Mouse (Mus musculus): ENCODE measurements around the gene Gm17482.
"Not testable (repeated sequence)": the region's sequence is repeated elsewhere in the genome, so short reads cannot be mapped to it uniquely, and the experiment has no call there.

Gene Gm17482

DNA sequence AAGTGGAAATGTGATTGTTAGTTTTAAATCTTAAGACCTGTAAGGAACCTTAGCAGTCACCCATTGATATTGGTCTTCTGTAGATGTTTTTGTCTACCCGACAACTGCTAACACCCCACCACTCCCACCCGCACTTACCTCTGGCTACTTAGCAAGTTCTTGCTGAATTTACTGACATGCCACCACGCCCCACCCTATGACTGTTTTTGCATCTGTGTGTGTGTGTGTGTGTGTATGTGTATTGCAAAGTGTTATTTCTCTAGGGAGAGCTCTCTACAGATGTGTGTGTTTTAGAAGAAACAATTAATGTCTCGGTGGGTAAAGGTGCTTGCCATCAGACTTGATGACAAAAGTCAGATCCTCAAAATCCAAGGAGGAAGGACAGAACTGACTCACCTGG, at the start of gene Gm17482:
Gene Gm17482 (plus strand): TSS at position 301 of the 400 bp plus-strand sequence.
- in situ Hi-C loops (cut with MboI; ENCODE audit: unreplicated experiment in 2 of 2), result loop anchor here in 1 of 2 experiments (5.0 to 10.0 kb wide), 2 partner anchors 310 to 538 kb away; partner anchors contain the start of gene Tmem40

DNA sequence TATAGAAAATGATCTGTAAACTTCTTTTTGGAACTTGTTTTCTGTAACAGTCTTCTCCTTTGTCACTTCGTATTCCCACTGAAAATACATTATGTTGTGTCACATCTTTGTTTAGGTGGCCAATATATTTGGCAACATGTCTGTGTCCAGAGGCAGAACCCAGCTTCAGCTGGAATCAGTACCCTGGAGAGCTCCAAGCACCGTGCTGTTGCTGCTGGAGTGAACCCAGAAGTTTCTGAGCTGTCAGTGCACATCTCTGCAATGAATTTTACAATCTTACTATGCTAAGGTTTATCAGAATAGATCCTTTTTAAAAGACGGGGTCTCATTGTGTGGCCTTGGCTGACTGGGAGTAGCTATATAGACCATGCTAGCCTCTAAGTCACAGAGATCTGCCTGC, 48.3 kb upstream of the Gm17482 start:
- in situ Hi-C loops (cut with MboI; ENCODE audit: unreplicated experiment in 2 of 2), result no loop called here

DNA sequence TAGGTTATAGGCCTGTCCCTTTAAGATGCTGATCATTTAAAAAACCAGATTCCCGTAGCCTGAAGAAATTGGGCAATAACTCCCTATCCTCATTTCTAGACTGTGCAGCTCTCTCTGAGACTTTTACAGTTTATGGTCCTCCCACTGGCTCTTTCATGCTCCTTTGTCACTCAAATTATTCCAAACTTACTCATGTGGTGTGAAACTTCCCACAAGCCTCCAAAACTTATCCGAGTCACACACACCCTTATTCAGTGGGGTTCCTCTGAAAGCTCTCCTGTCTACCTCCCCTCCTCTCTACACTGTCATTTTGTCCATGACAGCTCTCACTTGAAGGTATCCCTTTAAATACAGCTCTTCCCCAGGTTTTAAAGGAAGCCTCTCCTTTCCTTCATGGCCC, 46.0 kb upstream of the Gm17482 start:
- in situ Hi-C loops (cut with MboI; ENCODE audit: unreplicated experiment in 2 of 2), result no loop called here

DNA sequence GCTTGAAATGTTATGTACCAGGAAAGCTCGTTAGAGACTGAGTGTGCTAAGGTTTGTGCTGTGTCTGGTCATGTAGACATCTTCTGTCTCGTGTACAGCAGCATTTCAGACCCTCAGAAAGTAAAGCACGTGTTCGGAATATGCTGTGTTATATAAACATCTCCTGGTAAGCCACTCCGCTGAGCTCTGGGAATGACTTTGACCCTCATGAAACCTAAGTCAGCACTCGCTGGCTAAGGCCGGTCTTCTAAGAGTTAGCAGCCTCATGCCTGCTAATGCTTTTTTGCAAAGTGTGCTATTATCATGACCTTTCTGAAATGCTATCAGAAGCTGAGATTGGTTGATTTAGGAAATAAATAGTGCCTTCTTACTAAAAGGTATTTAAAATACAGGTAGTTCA, 36.0 kb upstream of the Gm17482 start:
- in situ Hi-C loops (cut with MboI; ENCODE audit: unreplicated experiment in 2 of 2), result no loop called here

DNA sequence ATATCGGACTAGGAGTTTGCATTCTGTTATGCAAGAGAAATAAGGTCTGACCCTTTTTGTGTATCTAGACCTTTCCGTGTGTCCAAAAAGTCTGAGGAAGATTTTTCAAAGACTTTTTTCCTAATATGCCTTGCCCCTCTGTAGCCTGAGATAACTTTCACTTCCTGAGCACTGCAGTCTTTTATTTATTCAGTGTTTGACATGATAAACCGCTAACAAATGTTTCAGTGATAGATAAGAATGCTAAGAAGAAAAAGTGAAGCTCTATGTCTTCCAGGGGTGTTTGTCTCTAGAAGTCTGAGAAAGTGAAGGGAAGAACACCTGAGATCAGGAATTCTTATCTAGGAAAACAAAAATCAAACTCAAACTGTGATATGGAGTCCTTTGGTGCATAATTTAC, 26.4 kb upstream of the Gm17482 start:
- in situ Hi-C loops (cut with MboI; ENCODE audit: unreplicated experiment in 2 of 2), result loop anchor here in 1 of 2 experiments (25.0 kb wide), 1 partner anchor 562 kb away; the partner anchor contains the start of genes Cand2 and Tmem40

DNA sequence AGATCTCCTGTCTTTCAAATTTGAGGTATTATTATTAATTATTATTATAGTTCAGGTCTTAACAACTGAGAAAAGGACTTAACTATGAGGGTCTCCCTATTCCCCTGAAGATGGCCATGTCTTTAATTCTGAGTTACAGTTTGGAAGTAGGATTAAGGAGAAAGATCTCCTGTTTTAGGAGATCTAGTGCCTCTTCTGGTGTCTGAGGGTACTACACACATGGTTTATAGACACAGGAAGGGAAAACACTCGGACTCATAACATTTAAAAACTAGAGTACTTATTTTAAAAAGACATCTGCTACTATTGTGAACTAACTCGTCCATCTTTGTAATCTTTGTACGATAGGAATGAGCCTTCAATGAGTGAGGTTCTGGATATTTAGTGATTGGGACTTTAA, 24.1 kb upstream of the Gm17482 start:
- in situ Hi-C loops (cut with MboI; ENCODE audit: unreplicated experiment in 2 of 2), result loop anchor here in 1 of 2 experiments (25.0 kb wide), 1 partner anchor 559 kb away; the partner anchor contains the start of genes Cand2 and Tmem40

DNA sequence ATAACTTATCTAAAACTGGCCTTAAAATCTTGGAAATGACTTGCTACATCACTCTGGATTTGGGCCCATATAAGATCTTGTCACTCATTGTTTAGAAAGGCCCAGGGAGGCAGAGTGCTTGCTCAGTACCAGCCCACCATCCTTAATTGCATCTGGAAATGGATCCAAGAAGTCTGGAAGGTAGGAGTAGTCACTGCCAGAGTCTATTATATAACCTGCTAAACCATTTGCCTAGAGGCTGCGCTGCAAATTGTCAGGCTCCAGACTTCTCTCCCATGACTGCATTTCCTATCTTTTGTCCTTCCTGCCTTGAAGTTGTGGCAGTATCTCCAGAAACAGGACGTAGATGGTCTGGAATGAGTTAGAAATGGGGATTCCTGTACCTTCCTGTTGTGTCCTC, 17.0 kb upstream of the Gm17482 start:
- in situ Hi-C loops (cut with MboI; ENCODE audit: unreplicated experiment in 2 of 2), result loop anchor here in 1 of 2 experiments (25.0 kb wide), 1 partner anchor 552 kb away; the partner anchor contains the start of genes Cand2 and Tmem40

DNA sequence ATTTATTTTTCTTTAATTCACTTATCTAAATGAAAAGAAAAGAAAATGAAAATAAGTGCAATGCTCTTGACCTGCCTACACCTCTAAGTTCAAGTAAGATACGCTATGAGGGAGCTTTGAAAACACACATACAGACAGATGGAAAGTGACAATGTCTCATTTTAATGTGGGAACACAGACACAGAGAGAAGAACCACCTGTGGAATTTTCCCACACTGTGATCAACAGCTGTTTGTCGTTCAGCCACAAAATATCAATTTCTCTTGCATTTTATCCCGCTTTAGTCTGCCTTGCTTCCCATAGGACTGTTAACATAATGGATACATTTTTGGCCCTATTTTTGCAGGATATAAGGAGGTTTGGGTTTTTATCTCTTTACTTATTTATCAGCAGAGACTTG, 16.3 kb upstream of the Gm17482 start:
- in situ Hi-C loops (cut with MboI; ENCODE audit: unreplicated experiment in 2 of 2), result loop anchor here in 1 of 2 experiments (25.0 kb wide), 1 partner anchor 551 kb away; the partner anchor contains the start of genes Cand2 and Tmem40

DNA sequence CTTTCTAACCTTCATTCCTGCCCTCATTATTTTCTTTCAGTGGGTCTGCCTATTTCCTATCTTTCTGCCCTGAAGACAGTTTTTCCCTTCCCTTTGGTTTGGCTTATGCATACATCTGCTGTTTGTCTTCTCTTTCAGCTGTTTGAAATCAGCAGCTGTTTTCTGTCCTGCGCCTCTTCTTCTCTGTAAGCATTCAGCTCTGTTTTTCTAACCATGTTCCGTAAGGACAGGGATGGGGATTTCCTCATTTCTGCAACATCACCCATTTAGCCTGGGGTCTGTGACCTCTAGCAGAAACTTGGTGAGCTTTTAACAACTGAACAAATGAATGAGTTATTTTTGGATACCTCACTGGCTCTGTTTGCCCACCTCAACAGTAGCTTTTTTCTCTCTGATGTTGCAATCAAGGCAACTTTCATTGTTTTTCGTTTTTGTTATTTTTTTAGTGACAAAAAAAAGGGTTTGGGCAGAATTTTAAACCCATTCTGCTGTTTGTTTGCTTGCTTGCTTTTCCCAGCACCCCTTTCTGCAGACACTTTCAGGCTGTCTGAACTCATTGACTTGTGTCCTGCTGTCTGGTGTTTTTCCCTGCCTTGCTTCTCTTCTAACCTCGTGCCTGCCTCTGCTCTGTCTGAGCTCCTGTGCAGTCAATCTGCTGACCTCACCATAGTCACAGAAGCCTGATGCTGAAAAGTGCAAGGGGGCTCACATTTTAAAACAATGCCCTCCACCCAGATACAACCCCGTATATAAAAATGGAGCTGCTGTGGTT, 14.8 kb upstream of the Gm17482 start:
- in situ Hi-C loops (cut with MboI; ENCODE audit: unreplicated experiment in 2 of 2), result loop anchor here in 1 of 2 experiments (25.0 kb wide), 1 partner anchor 550 kb away; the partner anchor contains the start of genes Cand2 and Tmem40

DNA sequence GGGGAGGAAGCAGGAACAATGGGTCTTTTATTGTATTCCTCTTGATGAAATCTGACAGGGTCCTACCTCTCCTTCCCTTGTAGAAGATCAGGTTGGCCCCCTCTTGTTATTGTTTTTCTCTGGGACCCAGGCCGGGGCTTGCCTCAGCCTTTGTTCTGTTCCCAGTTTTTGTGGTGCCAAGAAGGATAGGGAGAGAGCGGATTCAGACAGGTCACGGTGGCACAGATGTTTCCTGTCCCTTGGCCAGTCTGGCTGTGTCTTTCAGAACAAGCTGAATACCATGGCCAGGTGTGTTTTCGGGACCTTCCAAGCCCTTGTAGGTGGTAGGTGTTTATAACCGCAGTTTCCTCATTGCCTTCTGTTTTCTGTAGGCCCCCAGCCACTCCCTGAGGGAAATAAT, 14.0 kb upstream of the Gm17482 start:
- in situ Hi-C loops (cut with MboI; ENCODE audit: unreplicated experiment in 2 of 2), result loop anchor here in 1 of 2 experiments (25.0 kb wide), 1 partner anchor 549 kb away; the partner anchor contains the start of genes Cand2 and Tmem40

DNA sequence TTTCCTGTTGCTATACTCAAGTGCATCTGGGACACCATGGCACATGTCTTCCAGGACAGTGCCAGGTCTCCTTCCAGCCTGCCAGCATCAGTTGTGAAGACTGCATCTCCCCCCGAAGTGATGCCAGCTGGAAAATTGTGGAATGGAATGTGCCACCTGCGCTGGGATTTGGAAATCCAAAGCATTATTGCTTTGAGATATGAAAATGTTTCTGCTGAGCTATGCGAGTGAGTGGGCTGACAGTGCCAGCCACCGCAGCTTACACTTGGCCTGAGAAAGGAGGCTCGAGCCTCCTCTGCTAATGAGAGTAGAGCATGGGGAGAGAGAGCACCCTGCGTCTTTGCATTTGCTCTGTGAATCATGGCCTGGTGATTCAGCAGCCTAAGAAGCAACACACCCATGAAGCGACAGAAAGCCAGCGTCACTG, 5.9 kb upstream of the Gm17482 start:
- in situ Hi-C loops (cut with MboI; ENCODE audit: unreplicated experiment in 2 of 2), result loop anchor here (10.0 to 25.0 kb wide), 2 partner anchors 541 to 544 kb away; partner anchors contain the start of genes Tmem40 (in 2 of the 2) and Cand2 (in 1 of the 2)

DNA sequence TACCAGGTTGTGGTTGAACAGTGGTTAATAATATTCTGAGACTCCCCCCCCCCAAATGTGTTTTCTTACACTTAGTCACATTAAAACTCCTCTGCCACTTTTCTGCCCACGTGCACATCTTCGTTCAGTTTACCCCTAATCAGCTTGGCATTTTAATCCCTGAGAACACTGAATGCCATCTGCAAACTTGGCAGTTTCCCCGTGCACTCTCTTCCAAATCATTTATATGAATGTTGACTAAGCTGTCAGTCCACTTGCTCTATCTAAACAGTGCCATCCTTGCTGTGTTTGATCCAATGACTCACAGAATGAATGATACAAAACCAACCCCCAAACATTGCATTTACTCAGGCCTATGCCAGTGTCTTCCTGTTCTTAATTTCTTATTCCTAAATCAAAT, 1.6 kb upstream of the Gm17482 start:
- in situ Hi-C loops (cut with MboI; ENCODE audit: unreplicated experiment in 2 of 2), result loop anchor here in 1 of 2 experiments (5.0 to 10.0 kb wide), 2 partner anchors 312 to 539 kb away; partner anchors contain the start of gene Tmem40

DNA sequence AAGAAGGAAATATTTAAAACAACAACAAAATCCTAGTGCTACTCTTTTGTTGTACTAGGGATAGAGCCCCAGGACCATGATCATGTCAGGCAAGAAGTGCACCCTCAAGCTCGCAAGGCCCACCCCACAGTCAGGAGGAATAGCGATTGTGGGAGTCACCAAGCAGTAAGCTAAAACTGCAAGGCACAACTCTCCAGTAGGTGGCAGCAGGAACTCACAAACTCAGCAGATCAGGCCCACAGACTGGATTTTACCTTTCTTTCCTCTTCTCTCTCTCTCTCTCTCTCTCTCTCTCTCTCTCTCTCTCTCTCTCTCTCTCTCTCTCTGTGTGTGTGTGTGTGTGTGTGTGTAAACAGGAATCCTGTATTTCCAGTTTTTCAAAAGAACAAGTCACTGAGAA, 386 bp downstream of the Gm17482 start:
- in situ Hi-C loops (cut with MboI; ENCODE audit: unreplicated experiment in 2 of 2), result loop anchor here in 1 of 2 experiments (5.0 to 10.0 kb wide), 2 partner anchors 310 to 537 kb away; partner anchors contain the start of gene Tmem40

DNA sequence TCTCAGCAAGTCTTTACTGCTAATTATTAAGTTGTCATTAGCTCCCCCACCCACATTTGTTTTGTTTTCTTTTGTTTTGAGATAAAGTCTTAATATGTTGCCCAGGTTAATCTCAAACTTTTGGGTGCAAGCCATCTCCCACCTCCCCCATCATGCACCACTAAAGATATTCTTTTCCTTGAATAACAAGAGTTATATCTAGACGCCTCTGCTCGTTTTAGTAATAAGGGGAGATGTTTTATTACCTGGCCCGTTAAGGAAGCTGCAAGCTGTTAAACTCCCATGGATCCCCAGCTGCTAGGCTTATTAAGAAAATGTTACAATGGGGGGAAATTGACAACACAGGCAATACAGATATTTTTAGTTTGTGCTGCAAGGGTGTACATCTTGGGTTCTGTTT, 3.4 kb downstream of the Gm17482 start:
- in situ Hi-C loops (cut with MboI; ENCODE audit: unreplicated experiment in 2 of 2), result loop anchor here in 1 of 2 experiments (5.0 kb wide), 1 partner anchor 307 kb away; no protein-coding TSS in a partner anchor

DNA sequence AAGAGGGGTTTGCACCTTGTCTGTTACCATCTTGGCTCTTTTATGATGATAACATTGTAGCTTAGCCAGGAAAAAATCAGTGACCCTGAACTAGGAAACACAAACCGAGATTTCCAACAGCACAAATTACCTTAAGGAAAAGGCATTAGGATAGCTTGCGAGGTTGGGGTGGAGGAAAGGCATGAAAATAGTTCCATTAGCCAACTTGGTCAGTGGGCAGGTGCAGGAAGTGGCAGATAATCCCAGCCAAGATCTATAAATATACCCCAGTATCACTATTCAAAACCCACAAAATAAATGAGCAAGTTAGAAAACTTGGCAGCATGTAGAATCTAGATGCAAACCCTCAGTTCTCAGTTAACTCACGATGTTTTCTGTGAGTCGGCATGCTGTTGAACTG, 4.7 kb downstream of the Gm17482 start:
- in situ Hi-C loops (cut with MboI; ENCODE audit: unreplicated experiment in 2 of 2), result loop anchor here in 1 of 2 experiments (5.0 kb wide), 1 partner anchor 305 kb away; no protein-coding TSS in a partner anchor

DNA sequence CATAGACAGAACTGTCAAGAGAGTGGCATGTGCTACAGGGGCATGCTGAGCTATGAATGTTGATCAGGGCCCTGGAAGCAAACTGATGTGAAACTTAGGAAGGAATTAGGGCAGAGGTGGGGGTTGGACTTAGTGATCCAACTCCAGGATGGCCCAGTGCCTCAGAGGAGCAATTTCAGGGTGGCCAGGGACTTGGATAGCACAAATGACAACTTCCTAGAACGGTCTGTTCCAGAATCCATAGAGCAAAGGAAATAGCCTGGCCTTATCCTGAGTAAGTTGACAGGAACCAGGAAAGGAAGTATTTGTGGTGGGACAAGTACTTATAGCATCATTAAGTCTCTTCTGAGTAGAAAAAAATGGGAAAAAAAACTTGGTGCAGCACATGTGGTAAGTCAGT, 5.4 kb downstream of the Gm17482 start:
- in situ Hi-C loops (cut with MboI; ENCODE audit: unreplicated experiment in 2 of 2), result loop anchor here in 1 of 2 experiments (5.0 kb wide), 1 partner anchor 305 kb away; no protein-coding TSS in a partner anchor

DNA sequence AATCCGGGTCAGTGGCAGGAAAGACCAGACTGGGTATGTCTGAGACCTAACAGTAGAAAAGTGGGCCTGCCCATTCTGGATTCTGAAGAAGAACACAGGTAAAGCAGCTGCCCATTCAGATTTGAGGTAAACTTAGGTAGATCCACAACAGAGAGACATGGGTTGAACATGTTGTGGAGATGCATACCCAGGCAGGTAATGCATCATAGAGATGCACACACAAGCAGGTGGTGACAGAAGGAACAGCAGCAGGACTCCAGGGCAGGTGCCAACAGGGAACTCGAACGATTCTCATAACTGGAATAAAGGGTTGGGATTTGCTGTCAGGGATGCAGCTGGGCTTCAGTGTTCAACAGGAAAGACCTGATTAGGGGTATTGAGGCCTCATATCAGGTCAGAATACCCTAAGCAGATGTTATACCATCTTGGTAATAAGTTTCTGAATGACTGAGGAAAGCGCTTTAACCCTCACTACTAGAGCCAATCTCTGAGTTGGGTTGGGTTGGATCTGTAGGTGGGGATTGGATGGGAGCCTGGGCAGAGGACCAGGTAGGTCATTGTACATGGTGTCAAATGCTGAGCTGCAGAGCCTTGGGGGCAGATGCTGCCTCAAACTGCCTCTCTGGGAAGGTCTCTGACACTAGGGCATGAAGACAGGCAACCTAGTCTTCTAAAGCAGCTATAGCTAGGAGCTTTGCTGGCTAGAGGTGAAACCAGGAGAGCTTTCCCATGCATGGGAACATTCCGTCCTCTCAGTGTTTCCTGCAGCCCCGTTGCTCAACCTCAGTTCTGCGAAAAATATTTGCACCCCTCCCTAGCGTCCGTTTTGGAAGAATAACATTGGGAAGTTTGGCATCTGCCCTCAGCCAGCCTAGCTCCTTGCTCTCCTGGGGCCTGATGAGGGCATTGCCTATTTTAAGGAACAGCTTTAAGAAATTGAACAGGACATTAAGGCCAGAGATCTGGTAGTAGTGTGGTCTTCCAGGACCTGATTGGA, 11.2 kb downstream of the Gm17482 start:
- in situ Hi-C loops (cut with MboI; ENCODE audit: unreplicated experiment in 2 of 2), result no loop called here

DNA sequence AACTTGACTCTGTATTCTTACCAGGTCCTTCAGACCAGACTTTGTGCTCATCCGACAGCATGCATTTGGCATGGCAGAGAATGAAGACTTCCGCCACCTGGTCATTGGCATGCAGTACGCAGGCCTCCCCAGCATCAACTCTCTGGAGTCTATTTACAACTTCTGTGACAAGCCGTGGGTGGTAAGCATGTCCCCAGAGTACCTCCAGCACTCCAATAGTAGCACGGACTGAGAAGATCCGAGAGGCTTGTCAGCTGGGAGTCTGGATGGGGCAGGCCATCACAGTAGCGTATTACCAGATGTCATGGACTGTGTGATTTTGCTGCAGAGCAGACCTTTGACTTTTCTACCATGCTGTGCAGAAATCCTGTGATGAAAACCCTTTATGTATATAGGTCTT, 12.2 kb downstream of the Gm17482 start:
- in situ Hi-C loops (cut with MboI; ENCODE audit: unreplicated experiment in 2 of 2), result no loop called here

DNA sequence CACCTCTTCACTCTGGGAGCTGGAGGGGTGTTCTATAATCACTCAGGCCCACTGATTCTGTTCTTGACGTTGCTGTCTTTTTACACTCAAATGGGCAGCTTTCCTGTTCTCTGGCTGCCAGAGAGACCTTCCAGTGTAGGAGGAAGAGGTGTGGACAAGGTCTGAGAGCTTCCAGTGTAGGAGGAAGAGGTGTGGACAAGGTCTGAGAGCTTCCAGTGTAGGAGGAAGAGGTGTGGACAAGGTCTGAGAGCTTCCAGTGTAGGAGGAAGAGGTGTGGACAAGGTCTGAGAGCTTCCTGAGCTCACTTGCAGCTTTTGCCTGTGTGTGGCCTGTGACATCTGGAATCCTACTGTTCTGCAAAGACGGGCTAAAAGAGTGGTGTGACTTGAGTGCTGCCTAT, 13.3 kb downstream of the Gm17482 start:
- in situ Hi-C loops (cut with MboI; ENCODE audit: unreplicated experiment in 2 of 2), result not testable (repeated sequence)

DNA sequence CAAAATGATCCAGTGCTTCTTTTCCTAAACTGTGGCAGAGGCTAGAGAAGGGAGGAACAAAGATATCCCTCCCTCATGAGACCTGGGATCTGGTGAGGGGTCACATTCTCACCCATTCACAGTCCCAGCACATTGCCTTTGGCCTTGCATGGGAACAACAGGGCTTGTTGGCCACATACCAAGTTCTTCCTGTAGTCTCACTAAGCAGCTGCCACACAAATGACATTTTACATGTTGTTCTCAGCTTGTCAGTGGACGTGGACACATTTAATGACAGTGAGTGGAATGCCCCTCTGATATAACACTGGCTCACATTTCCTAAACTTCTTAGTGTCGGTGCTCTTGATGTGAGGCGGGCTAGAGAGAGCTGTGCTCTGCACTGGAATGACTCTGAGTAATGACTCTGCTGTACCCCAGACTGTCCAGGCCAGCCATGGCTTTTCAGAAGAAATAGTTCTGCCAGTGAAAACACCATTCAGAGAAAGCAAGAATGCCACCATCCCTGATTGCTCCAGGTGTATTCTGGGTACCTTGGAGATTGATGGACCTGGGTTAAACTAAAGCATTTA, 14.1 kb downstream of the Gm17482 start:
- in situ Hi-C loops (cut with MboI; ENCODE audit: unreplicated experiment in 2 of 2), result no loop called here

Measured in v-Abl transformed pro-B cells (cell line).